Mouse (Mus musculus) heart, postnatal 0 days (tissue): ENCODE measurements around the gene Rab11a. TPM values are rescaled to one million over a fixed set of nuclear protein-coding genes. Genes with fewer than 3 reads are reported as not detected.

ENCODE experiments used
- ATAC-seq: fragments of 200-750 bp; cut with Nextera tagmentation; 2 replicates; pipeline ENCODE4 v1.8.0; 2017; ENCODE audit warnings: low read depth, moderate number of reproducible peaks, moderate library complexity; ENCODE audit not compliant: insufficient read depth
- DNase-seq: peaks from one replicate; pipeline ENCODE4 v3.0.0-alpha.2; 2016; ENCODE audit warnings: low spot score
- H3K27ac ChIP-seq: fragments of 300-500 bp; sonication (generic); 2 replicates; pipeline ENCODE4 v1.5.1; 2014; ENCODE audit warnings: low read depth, mild to moderate bottlenecking
- H3K27me3 ChIP-seq: fragments of 300-500 bp; sonication (generic); 2 replicates; pipeline ENCODE4 v1.6.1; 2014; ENCODE audit warnings: low read length, mixed read lengths; ENCODE audit not compliant: control insufficient read depth, insufficient read depth
- H3K36me3 ChIP-seq: fragments of 300-500 bp; sonication (generic); replicated peaks from 2 replicates; pipeline ENCODE4 v1.6.1; 2014; ENCODE audit warnings: low read length, mixed read lengths; ENCODE audit not compliant: control insufficient read depth, insufficient read depth
- H3K4me1 ChIP-seq: fragments of 300-500 bp; sonication (generic); 2 replicates; pipeline ENCODE4 v1.6.1; 2014; ENCODE audit warnings: antibody characterized with exemption; ENCODE audit not compliant: control insufficient read depth, insufficient read depth
- H3K4me2 ChIP-seq: fragments of 300-500 bp; sonication (generic); 2 replicates; pipeline ENCODE4 v1.6.1; 2014; ENCODE audit warnings: low read depth, mild to moderate bottlenecking, low read length, moderate library complexity
- H3K4me3 ChIP-seq: fragments of 300-500 bp; sonication (generic); 2 replicates; pipeline ENCODE4 v1.5.1; 2014; ENCODE audit warnings: low read depth, low read length
- H3K9ac ChIP-seq: fragments of 300-500 bp; sonication (generic); replicated peaks from 2 replicates; pipeline ENCODE4 v1.6.1; 2014; ENCODE audit warnings: low read depth, low read length, mixed read lengths
- H3K9me3 ChIP-seq: fragments of 300-500 bp; sonication (generic); replicated peaks from 2 replicates; pipeline ENCODE4 v1.6.1; 2016; ENCODE audit warnings: low read length; ENCODE audit not compliant: control insufficient read depth
- CTCF ChIP-seq: IDR thresholded peaks from 2 replicates; pipeline ENCODE4 v1.5.1; 2016; ENCODE audit warnings: antibody characterized with exemption, control low read depth, low read depth
- EP300 ChIP-seq: IDR thresholded peaks from 2 replicates; pipeline ENCODE4 v1.6.1; 2016; ENCODE audit warnings: antibody characterized with exemption, low read depth
- WGBS: fragments of 180-500 bp; shearing (Covaris S2); extraction: QIAGEN DNeasy Blood & Tissue Kit; methylation state at CpG from one replicate; pipeline ENCODE4 v1.1.7; 2014; 5-methylcytosine and 5-hydroxymethylcytosine counted together
- polyA plus RNA-seq: library from polyadenylated mRNA; unstranded; fragments of >200 nt; fragmentation: Nextera tagmentation; extraction: Ambion mirVana; gene quantifications from 2 replicates; pipeline ENCODE4 v1.2.1, GENCODE M21; 2015
- total RNA-seq: library from RNA; depleted of rRNA; stranded (reverse); fragments of >200 nt; gene quantifications from 2 replicates; pipeline ENCODE4 v1.2.3, GENCODE M21; 2014; ENCODE audit warnings: low replicate concordance

The Rab11a gene
- total and polyA plus RNA-seq, 2 experiments from 2014 or later, result 180 to 438 TPM

DNA sequence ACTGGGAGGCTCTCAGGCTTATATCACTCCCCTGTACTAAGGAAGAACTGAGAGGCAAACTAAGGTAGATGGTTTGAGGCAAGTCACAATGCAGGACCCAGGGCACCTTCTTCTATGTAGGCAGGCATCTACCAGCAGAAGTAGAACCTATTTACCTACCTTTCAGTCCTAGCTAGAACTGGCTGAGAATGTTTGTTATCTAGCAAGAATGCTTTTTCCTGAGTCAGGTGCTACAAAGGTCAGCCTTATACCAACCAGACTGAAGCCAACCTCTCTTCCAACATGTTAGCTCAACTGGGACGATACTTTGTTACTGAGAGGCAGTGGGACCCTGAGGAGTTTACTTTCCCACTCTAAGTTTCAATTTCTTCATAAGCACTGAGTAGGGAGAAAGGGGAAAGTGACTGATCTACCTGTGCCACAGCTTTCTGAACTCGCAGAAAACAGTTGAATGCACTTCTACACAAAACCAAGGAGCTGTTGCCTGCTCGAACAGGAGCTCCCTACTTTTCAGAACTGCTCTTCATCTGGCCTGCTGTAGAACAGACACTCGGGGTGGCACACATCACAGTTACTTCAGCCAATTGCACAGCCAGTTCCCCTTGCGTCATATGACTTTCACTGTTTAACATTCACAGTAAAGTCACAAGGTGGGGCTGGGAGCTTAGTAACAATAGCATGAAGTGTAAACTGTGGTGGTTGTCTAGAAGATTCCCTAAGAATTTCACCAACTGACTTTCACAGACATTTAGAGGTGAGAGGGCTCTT is 33.3 kb downstream of the Rab11a start:
- DNase-seq, result no peak

DNA sequence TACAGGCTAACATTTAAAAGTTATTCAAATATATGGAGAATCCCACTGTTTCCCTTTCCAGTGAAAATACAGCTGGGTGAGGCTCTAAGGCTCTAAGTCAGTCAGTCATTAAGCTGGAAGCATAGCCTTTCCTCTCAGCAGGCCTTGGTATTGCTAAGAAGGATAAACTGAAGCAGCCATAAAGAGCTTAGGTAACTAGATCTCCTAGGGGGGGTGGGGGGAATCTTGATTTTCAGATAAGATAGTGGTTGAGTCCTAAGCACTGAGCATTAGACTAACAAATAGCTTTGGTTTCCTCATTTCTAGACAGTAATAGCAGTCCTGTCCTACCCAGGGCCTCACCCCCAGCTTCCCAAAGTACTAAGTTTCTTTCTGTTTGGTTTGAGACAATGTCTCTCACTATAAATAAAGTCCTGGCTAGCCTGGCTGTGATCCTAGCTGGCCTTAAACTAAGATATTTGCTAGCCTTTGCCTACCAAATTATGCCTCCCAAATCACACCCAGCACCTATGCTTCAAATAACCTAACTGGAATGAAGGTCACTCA is 34.1 kb downstream of the Rab11a start:
- H3K4me3 ChIP-seq, result no peak overlapping the region
- ATAC-seq, result no peak
- no peak for DNase-seq
- H3K4me1 ChIP-seq, result peaks cover 12% of the 10 kb centered on the region; the same call in 1 of the 2 replicates
- no peak for TF ChIP-seq CTCF
- TF ChIP-seq EP300, result no peak
- no peak overlapping the region for H3K27ac ChIP-seq
- H3K27me3 ChIP-seq, result no peaks in the 10 kb centered on the region
- H3K9me3 ChIP-seq, result no peaks in the 10 kb centered on the region
- peaks cover 60% of the 10 kb centered on the region for H3K36me3 ChIP-seq
- H3K4me2 ChIP-seq, result no peak overlapping the region
- H3K9ac ChIP-seq, result no peak overlapping the region

More for the DNA sequence above, 33.3 kb downstream of the Rab11a start:
- H3K9me3 ChIP-seq, result no peaks in the 10 kb centered on the region
- peaks cover 12% of the 10 kb centered on the region; the same call in 1 of the 2 replicates for H3K4me1 ChIP-seq
- no peak overlapping the region for H3K27ac ChIP-seq
- H3K36me3 ChIP-seq, result peaks cover 55% of the 10 kb centered on the region
- TF ChIP-seq EP300, result no peak
- no peak for TF ChIP-seq CTCF
- no peak overlapping the region for H3K9ac ChIP-seq
- WGBS, result 85% methylated on average over 5 of the region's 5 CpGs
- no peaks in the 10 kb centered on the region for H3K27me3 ChIP-seq
- H3K4me3 ChIP-seq, result no peak overlapping the region
- no peak for ATAC-seq
- no peak overlapping the region for H3K4me2 ChIP-seq

DNA sequence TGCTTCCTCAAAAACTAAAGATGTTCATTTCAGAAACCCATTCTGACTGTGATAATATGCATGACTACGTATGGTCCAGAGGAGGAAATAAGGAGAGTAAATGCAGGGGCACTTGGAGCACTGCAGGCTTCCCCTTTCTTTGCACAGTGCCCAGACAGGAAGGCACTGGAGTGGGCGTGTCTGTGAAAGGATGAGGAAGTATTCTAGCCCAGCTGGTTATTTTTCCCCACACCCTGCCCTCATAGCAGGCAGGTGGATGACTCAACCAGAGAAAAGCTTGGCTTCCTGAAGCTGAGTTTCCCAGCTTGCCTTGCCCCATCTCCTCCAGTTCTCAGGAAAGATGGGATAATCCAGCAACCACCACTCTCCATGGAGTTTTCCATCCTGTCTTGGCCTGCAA is 34.6 kb downstream of the Rab11a start:
- Histone ChIP-seq H3K4me3 (no peak overlapping the region), H3K27ac (peak overlapping the region; percentile 15; the same call in 1 of the 2 replicates), H3K27me3 (no peaks in the 10 kb centered on the region), H3K4me2 (no peak overlapping the region), H3K4me1 (peaks cover 12% of the 10 kb centered on the region; the same call in 1 of the 2 replicates), H3K36me3 (peaks cover 57% of the 10 kb centered on the region), H3K9ac (no peak overlapping the region), H3K9me3 (no peaks in the 10 kb centered on the region)
- ATAC-seq, result no peak
- DNase-seq, result peak; percentile 16
- TF ChIP-seq CTCF, result no peak
- TF ChIP-seq EP300, result no peak
- 68% methylated on average over 2 of the region's 2 CpGs for WGBS

DNA sequence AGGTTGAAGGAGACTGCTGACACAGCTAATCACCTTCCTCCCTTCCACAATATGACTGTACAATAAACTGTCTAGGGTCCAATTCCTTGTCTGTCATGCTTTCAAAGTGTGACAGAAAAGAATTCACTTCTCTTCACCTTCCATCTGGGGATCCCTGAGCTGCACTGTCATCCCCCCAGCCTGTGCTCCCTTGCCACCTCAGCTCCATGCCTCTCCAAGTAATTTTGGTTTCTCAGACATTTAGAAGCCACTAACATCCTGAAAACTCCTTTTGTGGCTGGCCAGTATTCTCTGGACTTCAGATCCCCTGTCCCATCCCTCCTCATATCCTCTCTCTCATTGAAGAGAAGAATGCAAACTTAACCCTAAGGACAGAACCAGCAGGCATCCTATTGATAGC is 35.2 kb downstream of the Rab11a start:
- Histone ChIP-seq H3K4me3 (no peak overlapping the region), H3K27me3 (no peaks in the 10 kb centered on the region), H3K4me2 (no peak overlapping the region), H3K9me3 (no peaks in the 10 kb centered on the region), H3K4me1 (peaks cover 12% of the 10 kb centered on the region; the same call in 1 of the 2 replicates), H3K36me3 (peaks cover 52% of the 10 kb centered on the region), H3K9ac (no peak overlapping the region), H3K27ac (0 out of 2 replicates have a peak overlapping the region, but pooled peaks have one; percentile 35)
- DNase-seq, result no peak
- TF ChIP-seq EP300, result no peak
- no peak for ATAC-seq

DNA sequence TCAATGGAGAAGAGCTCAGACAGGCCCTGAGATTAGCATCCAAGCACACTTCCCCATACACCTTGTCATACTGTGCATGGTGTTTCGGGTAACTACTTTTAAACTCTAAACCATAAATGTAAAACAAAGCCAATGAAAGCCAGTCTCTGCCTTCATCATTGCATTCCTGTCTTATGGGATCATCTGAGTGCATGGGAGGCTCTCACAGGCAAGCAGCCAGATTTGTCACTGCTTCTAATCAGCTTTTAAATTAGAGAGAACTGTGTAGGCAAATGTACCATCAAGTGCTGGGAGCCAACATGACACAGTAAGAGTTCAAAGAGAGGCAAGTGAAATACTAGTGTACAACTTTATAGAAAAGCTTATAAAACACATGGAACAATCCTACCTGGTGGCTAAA is 35.9 kb downstream of the Rab11a start:
- no peak overlapping the region for H3K4me2 ChIP-seq
- ATAC-seq, result peak; percentile 70
- peak; percentile 74 for DNase-seq
- 26% methylated on average over 1 of the region's 1 CpGs for WGBS
- TF ChIP-seq EP300 (no peak), CTCF (no peak)
- H3K36me3 ChIP-seq, result peaks cover 50% of the 10 kb centered on the region
- H3K9ac ChIP-seq, result no peak overlapping the region
- H3K27me3 ChIP-seq, result no peaks in the 10 kb centered on the region
- H3K9me3 ChIP-seq, result no peaks in the 10 kb centered on the region
- peak overlapping the region; percentile 35; the same call in 1 of the 2 replicates for H3K27ac ChIP-seq
- no peak overlapping the region for H3K4me3 ChIP-seq
- H3K4me1 ChIP-seq, result peaks cover 12% of the 10 kb centered on the region; the same call in 1 of the 2 replicates
